Mouse (Mus musculus) olfactory bulb, adult 2 months (tissue): ENCODE measurements around the gene Smim15.

Experiments
- CTCF ChIP-seq: fragments of 200-500 bp; IDR thresholded peaks from 2 replicates; pipeline ENCODE4 v1.5.1; 2012; ENCODE audit warnings: low read depth, mild to moderate bottlenecking, low read length, moderate library complexity; ENCODE audit not compliant: insufficient read depth
- POLR2A ChIP-seq: fragments of 200-500 bp; IDR thresholded peaks from 2 replicates; pipeline ENCODE4 v1.6.1; 2012; ENCODE audit warnings: mild to moderate bottlenecking, low read depth, low read length, moderate library complexity; ENCODE audit not compliant: insufficient read depth

GRCm38 (mm10) chr13:108096446-108096845 lies 52.2 kb downstream of the Smim15 start:
- TF ChIP-seq CTCF (no peak), POLR2A (no peak)
